Mouse (Mus musculus): ENCODE measurements at regions not wholly inside any gene's neighbourhood (a gene's known extent, or its start where the extent isn't known, plus 50 kb on each side); places are given as distances from the start of the nearest gene placed in this dataset.
"Not testable (repeated sequence)": the region's sequence is repeated elsewhere in the genome, so short reads cannot be mapped to it uniquely, and the experiment has no call there.

GRCm38 (mm10) chr5:129256136-129256535 is 159.6 kb downstream of the Adgrd1 start:
- no peak for DNase-seq (ENCODE audit: low read depth)

DNA sequence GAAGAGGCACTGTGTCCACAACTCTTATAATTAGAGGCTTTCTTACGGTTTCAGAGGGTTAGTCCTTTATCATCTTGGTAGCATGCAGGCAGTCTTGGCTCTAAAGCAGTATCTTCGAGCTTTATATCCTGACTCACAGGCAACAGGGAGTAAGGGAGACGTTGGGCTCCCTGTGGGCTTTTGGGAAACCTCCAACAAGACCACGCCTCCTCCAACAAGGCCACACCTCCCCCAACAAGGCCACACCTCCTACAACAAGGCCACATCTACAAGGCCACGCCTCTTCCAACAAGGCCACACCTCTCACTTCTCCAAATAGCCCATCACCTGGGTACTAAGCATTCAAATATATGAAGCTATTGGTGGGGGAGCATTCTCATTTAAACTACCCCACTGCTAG is 160.7 kb downstream of the Adgrd1 start:
- DNase-seq (ENCODE audit: low read depth), result no peak

GRCm38 (mm10) chr5:129260689-129261088 is 164.1 kb downstream of the Adgrd1 start:
- DNase-seq (ENCODE audit: low read depth), result no peak

DNA sequence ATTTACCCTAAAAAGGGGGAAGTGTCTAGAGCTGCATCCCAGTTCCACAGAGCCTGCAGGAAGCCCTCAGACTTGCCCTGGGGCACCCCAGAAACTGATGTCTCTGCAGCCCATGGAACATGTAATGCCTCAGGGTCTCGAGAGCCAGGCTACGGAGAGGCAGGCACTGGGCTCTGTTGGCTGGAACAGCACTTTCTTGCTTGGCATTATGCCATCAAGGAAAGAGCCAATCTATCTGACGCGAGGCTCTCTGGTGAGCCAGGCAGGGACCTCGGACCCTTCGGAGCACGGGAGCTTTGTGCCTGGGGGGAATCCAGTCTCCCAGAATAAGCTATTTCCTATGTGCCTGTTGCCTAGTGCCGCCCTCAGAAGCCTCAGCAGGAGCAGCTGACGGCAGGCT is 166.6 kb downstream of the Adgrd1 start:
- DNase-seq (ENCODE audit: low read depth), result no peak

DNA sequence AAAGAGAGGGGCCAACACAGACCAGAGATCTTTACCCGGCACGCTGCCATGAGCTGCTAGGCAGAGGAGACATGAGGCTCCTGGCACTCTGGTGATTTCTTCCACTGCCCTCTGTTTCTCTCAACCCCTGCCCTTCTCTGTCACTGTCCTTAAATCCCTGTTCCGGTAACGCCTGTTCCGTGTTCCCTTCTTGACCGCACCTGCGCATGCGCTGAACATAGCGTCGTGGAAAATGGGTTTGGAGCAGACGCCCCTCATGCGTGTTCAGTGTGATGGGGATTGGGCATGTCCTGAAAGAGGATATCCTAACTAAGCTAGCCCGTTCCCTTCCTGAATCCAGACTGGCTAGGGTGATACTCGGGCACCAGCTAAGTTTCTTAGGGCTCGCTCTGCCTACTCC is 167.8 kb downstream of the Adgrd1 start:
- DNase-seq (ENCODE audit: low read depth), result no peak

- DNase-seq (ENCODE audit: low read depth), result no peak
Observed at GRCm38 (mm10) chr5:129268456-129268855, 171.9 kb downstream of the Adgrd1 start.

GRCm38 (mm10) chr5:129270051-129270472 is 173.5 kb downstream of the Adgrd1 start:
- DNase-seq (ENCODE audit: low read depth), result no peak

- no peak for DNase-seq (ENCODE audit: low read depth)
Observed at GRCm38 (mm10) chr5:129281406-129281805, 184.9 kb downstream of the Adgrd1 start.

DNA sequence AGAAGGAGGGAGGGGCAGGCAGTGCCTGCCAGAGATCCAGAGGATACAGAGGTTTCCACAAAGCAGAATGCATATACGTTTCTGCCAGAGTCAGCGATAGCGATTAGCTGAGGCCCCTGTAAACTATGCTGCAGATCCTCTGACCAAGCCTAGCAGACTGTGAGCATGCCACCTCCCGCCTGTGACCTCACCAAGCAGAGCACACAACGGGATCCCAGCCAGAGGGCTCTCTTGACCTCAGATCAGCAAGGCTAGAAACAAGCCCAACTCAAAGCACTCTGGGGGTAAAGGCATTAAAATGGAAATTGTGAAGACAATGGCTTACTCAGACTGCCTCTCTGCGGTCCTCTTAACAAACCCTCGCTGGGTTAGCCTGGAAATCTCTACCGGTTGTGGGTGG is 185.6 kb downstream of the Adgrd1 start:
- no peak for DNase-seq (ENCODE audit: low read depth)

GRCm38 (mm10) chr5:129282826-129283225 is 186.3 kb downstream of the Adgrd1 start:
- DNase-seq (ENCODE audit: low read depth), result no peak

DNA sequence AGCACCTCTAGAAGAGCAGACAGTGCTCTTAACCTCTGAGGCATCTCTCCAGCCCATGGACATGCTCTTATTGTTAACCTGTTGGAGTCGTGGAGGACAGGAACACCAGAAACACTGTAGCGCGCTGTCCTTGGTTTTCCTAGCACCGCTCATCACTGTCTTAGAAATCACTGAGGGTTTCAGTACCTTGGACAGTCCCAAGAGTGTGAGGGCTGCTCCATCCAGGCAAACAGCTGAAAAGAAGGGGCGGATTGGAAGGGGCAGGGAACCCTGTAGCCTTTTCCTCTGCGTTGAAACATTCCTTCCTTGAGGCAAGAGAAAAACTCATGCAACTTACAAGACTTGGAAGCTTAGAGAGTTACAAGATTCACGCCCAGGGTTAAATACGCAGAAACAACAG is 190.9 kb downstream of the Adgrd1 start:
- peak; percentile 6 for DNase-seq (ENCODE audit: low read depth)

- DNase-seq (ENCODE audit: low read depth), result not testable (repeated sequence)
Observed at GRCm38 (mm10) chr5:129292821-129293220, 196.3 kb downstream of the Adgrd1 start.

DNA sequence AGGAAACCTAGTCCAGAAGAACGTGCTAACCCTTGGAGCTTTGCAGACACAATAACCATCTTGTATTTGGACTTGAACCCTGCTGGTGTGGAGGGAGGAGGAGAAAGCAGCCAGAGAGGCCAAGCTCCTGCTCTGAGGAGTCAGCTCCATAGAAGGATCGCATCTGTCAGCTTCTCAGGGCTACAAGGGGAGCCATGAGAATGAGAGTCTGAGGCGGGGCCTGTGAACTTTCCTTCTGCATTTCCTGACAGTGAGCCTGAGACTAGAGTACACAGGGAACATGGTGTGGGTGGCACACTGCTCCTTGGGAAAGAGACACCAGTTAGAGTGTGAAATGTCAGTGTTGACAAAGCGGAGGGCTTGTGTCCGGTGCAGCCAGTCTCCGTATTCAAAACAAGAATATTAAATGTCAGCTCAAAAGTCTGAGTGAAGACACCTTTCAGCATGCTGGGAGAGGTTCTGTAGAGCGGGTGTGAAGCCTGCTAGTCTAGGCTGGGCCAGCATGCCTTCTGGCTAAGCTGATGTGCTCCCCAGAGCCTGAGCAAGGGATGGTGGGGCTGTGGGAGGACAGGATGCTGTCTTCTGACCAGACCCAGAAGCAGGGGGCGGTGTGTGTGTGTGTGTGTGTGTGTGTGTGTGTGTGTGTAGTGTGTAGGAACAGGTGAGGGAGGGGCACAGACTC is 198.5 kb downstream of the Adgrd1 start:
- not testable (repeated sequence) for DNase-seq (ENCODE audit: low read depth)

- no peak for DNase-seq (ENCODE audit: low read depth)
Observed at GRCm38 (mm10) chr5:129297657-129298349, 201.3 kb downstream of the Adgrd1 start.

GRCm38 (mm10) chr5:129298646-129299455 is 202.2 kb upstream of the Sfswap start:
- DNase-seq (ENCODE audit: low read depth), result no peak

GRCm38 (mm10) chr5:129299456-129299765 is 201.6 kb upstream of the Sfswap start:
- DNase-seq (ENCODE audit: low read depth), result no peak

- no peak for DNase-seq (ENCODE audit: low read depth)
Observed at GRCm38 (mm10) chr5:129300423-129300822, 200.6 kb upstream of the Sfswap start.

GRCm38 (mm10) chr5:129315626-129316025 is 185.4 kb upstream of the Sfswap start:
- DNase-seq (ENCODE audit: low read depth), result no peak

DNA sequence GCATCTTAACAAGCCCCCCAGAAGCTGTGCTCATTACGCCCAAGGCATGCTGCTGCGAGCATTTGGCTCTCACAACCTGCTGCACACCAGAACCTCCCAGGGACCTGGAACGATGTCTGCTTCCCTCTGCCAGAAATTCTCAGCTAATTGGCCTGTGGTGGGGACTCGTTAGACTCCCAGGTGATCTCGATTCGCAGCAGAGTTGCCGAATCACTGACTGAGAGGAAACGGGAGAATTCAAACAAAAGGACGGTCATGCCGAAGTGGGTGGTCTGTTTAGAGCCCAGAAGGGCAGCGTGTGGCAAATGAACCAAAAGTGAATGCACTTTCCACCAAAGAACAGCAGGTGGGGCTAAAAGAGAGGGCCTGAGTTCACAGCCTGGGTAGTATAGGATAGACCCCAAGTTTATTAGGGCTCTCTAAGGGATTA is 169.9 kb upstream of the Sfswap start:
- DNase-seq (ENCODE audit: low read depth), result no peak

- no peak for DNase-seq (ENCODE audit: low read depth)
Observed at GRCm38 (mm10) chr5:129332014-129332413, 169.0 kb upstream of the Sfswap start.

- no peak for DNase-seq (ENCODE audit: low read depth)
Observed at GRCm38 (mm10) chr5:129338511-129338910, 162.5 kb upstream of the Sfswap start.

DNA sequence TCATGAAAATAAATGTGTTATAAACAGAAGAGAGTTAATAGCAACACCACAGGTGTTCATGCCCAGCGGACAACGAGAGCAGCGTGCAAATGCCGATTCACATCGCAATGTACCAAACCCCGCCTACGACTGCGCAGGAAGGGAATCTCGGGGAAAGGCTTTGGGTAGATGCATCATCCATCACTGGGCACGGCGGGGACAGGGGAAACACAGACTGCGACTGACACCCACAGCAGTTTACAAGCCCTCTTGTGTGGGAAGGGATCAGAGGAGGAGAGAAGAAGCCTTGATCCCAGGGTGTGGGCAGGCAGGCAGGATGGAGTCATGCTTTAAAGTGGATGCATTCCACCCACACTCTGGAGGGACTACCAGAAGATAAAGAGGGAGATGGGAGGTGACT is 157.0 kb upstream of the Sfswap start:
- DNase-seq (ENCODE audit: low read depth), result no peak

DNA sequence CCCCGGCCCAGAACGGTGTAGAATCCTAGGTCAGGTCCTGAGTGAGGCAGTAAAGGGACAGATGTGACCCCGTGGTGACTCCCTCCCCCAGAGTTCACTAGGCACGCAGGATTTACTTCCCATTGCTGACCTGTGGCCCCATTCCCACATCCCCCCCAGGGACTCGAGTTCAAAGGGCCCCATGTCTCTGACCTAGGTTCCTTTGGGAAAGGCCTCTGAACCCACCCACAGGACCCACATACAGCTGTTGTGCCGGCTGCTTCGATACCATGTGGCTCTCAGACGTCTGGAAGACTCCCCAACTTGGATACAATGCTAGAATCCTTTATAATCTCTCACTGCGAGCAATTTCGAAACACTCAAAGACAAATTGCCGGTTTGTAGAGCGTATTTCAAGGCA is 151.0 kb upstream of the Sfswap start:
- no peak for DNase-seq (ENCODE audit: low read depth)

All from c-Kit-positive CD71-positive TER-119-negative erythroid progenitor cells, embryonic 14.5 days (primary cell).